Mouse (Mus musculus): ENCODE measurements around the gene Cux1. TPM values are rescaled to one million over a fixed set of nuclear protein-coding genes. Genes with fewer than 3 reads are reported as not detected.
A peak's percentile ranks its signal among the peaks of the same experiment; 100 is the strongest.

Cux1 gene
- total RNA-seq (2021) = 10 to 100 TPM; 73.6 to 80.1 TPM
- long read RNA-seq, experiment 1, transcript Cux1-207 (23 exons, 2,821 nt) = minor isoform, 5 of 38 reads
- long read RNA-seq, experiment 1, transcript Cux1-211 (23 exons, 2,831 nt) = major isoform, 14 of 38 reads
- long read RNA-seq, experiment 1, partial matches to known transcripts = 5 of 38 reads
- long read RNA-seq, experiment 1, other reads (novel, unspliced or antisense) = 14 of 38 reads
- long read RNA-seq, experiment 2, transcript Cux1-211 (23 exons, 2,831 nt) = major isoform, 13 of 36 reads
- long read RNA-seq, experiment 2, partial matches to known transcripts = 4 of 36 reads
- long read RNA-seq, experiment 2, other reads (novel, unspliced or antisense) = 16 of 36 reads

GRCm38 (mm10) chr5:136567176-136568025, at the start of gene Cux1:
Gene Cux1, minus strand, starts transcription at chr5:136567490.
- peak; percentile 70 to 75 for DNase-seq
- intact Hi-C loops (cut with DNase I) = loop anchor here (1.0 to 10.0 kb wide), 4 partner anchors 56 to 287 kb away; no protein-coding TSS in a partner anchor

GRCm38 (mm10) chr5:136612391-136612790, 45.1 kb upstream of the Cux1 start:
- no peak for DNase-seq
- intact Hi-C loops (cut with DNase I) = no loop called here

GRCm38 (mm10) chr5:136608814-136609434, 41.6 kb upstream of the Cux1 start:
- DNase-seq = no peak
- intact Hi-C loops (cut with DNase I) = no loop called here

- intact Hi-C loops (cut with DNase I) = no loop called here
- DNase-seq = no peak
Observed at GRCm38 (mm10) chr5:136605144-136605543, 37.9 kb upstream of the Cux1 start.

- intact Hi-C loops (cut with DNase I) = no loop called here
- DNase-seq = no peak
Observed at GRCm38 (mm10) chr5:136603176-136603964, 36.1 kb upstream of the Cux1 start.

- DNase-seq = no peak
- intact Hi-C loops (cut with DNase I) = no loop called here
Observed at GRCm38 (mm10) chr5:136600511-136600910, 33.2 kb upstream of the Cux1 start.

- DNase-seq = no peak
- intact Hi-C loops (cut with DNase I) = loop anchor here (5.0 kb wide), 1 partner anchor 62 kb away; no protein-coding TSS in a partner anchor
Observed at GRCm38 (mm10) chr5:136594896-136595540, 27.7 kb upstream of the Cux1 start.

GRCm38 (mm10) chr5:136591816-136592499, 24.7 kb upstream of the Cux1 start:
- DNase-seq = no peak
- intact Hi-C loops (cut with DNase I) = loop anchor here (5.0 kb wide), 1 partner anchor 65 kb away; no protein-coding TSS in a partner anchor

GRCm38 (mm10) chr5:136589002-136589401, 21.7 kb upstream of the Cux1 start:
- intact Hi-C loops (cut with DNase I) = no loop called here
- no peak for DNase-seq

- intact Hi-C loops (cut with DNase I) = no loop called here
Observed at GRCm38 (mm10) chr5:136588471-136588870, 21.2 kb upstream of the Cux1 start.

GRCm38 (mm10) chr5:136584676-136585285, 17.5 kb upstream of the Cux1 start:
- intact Hi-C loops (cut with DNase I) = loop anchor here (5.0 kb wide), 1 partner anchor 38 kb away; no protein-coding TSS in a partner anchor
- no peak for DNase-seq

More at GRCm38 (mm10) chr5:136588471-136588870, 21.2 kb upstream of the Cux1 start:
- no peak for DNase-seq

GRCm38 (mm10) chr5:136583666-136584464, 16.6 kb upstream of the Cux1 start:
- DNase-seq = no peak
- intact Hi-C loops (cut with DNase I) = loop anchor here (5.0 kb wide), 1 partner anchor 38 kb away; no protein-coding TSS in a partner anchor

GRCm38 (mm10) chr5:136583256-136583655, 16.0 kb upstream of the Cux1 start:
- intact Hi-C loops (cut with DNase I) = loop anchor here (5.0 kb wide), 1 partner anchor 39 kb away; no protein-coding TSS in a partner anchor
- no peak for DNase-seq

- DNase-seq = no peak
- intact Hi-C loops (cut with DNase I) = loop anchor here (5.0 kb wide), 1 partner anchor 40 kb away; no protein-coding TSS in a partner anchor
Observed at GRCm38 (mm10) chr5:136582201-136582600, 14.9 kb upstream of the Cux1 start.

GRCm38 (mm10) chr5:136581625-136582024, 14.3 kb upstream of the Cux1 start:
- intact Hi-C loops (cut with DNase I) = loop anchor here (5.0 kb wide), 1 partner anchor 41 kb away; no protein-coding TSS in a partner anchor
- DNase-seq = no peak

- DNase-seq = no peak
- intact Hi-C loops (cut with DNase I) = loop anchor here (5.0 kb wide), 1 partner anchor 41 kb away; no protein-coding TSS in a partner anchor
Observed at GRCm38 (mm10) chr5:136581166-136581565, 13.9 kb upstream of the Cux1 start.

GRCm38 (mm10) chr5:136578201-136578600, 10.9 kb upstream of the Cux1 start:
- intact Hi-C loops (cut with DNase I) = no loop called here
- no peak for DNase-seq

Measured in gastrocnemius, postnatal 36 days (tissue).